Mouse (Mus musculus): ENCODE measurements around the gene Wipf1. TPM values are rescaled to one million over a fixed set of nuclear protein-coding genes. Genes with fewer than 3 reads are reported as not detected.

The Wipf1 gene
- total and polyA plus RNA-seq, 3 experiments: 0.98 to 50.6 (median 7.1) TPM

- H3K36me3 ChIP-seq (replicated peaks): no peaks in the 10 kb centered on the region
- no peak for ATAC-seq (ENCODE audit: extremely low read depth, insufficient number of reproducible peaks, low FRiP score, poor library complexity, severe bottlenecking)
- H3K4me1 ChIP-seq (ENCODE audit: insufficient read depth, low read depth, low read length): no peaks in the 10 kb centered on the region
- TF ChIP-seq GATA2 (IDR thresholded peaks at IDR 0.05; ENCODE audit: borderline replicate concordance, low read depth, low read length) (no peak), GATA1 (IDR thresholded peaks at IDR 0.05; ENCODE audit: borderline replicate concordance, low read length) (no peak), CTCF (IDR thresholded peaks at IDR 0.05; ENCODE audit: low read depth, low read length) (no peak)
- peaks cover 17% of the 10 kb centered on the region for H3K27me3 ChIP-seq (ENCODE audit: insufficient read depth, low read length)
- no peaks in the 10 kb centered on the region for H3K9me3 ChIP-seq (replicated peaks)
- DNase-seq (ENCODE audit: low spot score): no peak
- H3K4me3 ChIP-seq (ENCODE audit: low read depth, low read length): no peak overlapping the region
These were observed 59.3 kb downstream of the Wipf1 start for GRCm38 (mm10) chr2:73470146-73470630.

- Histone ChIP-seq H3K4me1 (ENCODE audit: insufficient read depth, low read depth, low read length) (no peaks in the 10 kb centered on the region), H3K9me3 (replicated peaks) (no peaks in the 10 kb centered on the region), H3K27me3 (ENCODE audit: insufficient read depth, low read length) (peaks cover 15% of the 10 kb centered on the region), H3K36me3 (replicated peaks) (no peaks in the 10 kb centered on the region), H3K4me3 (ENCODE audit: low read depth, low read length) (no peak overlapping the region)
- TF ChIP-seq CTCF (IDR thresholded peaks at IDR 0.05; ENCODE audit: low read depth, low read length): no peak
- no peak for TF ChIP-seq POLR2AphosphoS5 (IDR thresholded peaks at IDR 0.05; ENCODE audit: insufficient replicate concordance, low read depth, low read length)
- DNase-seq (ENCODE audit: low spot score) (no peak), ATAC-seq (ENCODE audit: extremely low read depth, insufficient number of reproducible peaks, low FRiP score, poor library complexity, severe bottlenecking) (no peak)
These were observed 60.0 kb downstream of the Wipf1 start for GRCm38 (mm10) chr2:73469552-73469951.

GRCm38 (mm10) chr2:73468993-73469392 is 60.5 kb downstream of the Wipf1 start:
- ATAC-seq (ENCODE audit: extremely low read depth, insufficient number of reproducible peaks, low FRiP score, poor library complexity, severe bottlenecking): no peak
- H3K4me1 ChIP-seq (ENCODE audit: insufficient read depth, low read depth, low read length): no peaks in the 10 kb centered on the region
- DNase-seq (ENCODE audit: low spot score): no peak
- H3K4me3 ChIP-seq (ENCODE audit: low read depth, low read length): no peak overlapping the region
- peaks cover 15% of the 10 kb centered on the region for H3K27me3 ChIP-seq (ENCODE audit: insufficient read depth, low read length)
- TF ChIP-seq CTCF (IDR thresholded peaks at IDR 0.05; ENCODE audit: low read depth, low read length): no peak
- TF ChIP-seq GATA1 (IDR thresholded peaks at IDR 0.05; ENCODE audit: borderline replicate concordance, low read length): no peak
- no peak for TF ChIP-seq TAL1 (conservative IDR thresholded peaks at IDR 0.05; ENCODE audit: low read depth, low read length)
- TF ChIP-seq POLR2AphosphoS5 (IDR thresholded peaks at IDR 0.05; ENCODE audit: insufficient replicate concordance, low read depth, low read length): no peak
- no peak for TF ChIP-seq GATA2 (IDR thresholded peaks at IDR 0.05; ENCODE audit: borderline replicate concordance, low read depth, low read length)
- H3K36me3 ChIP-seq (replicated peaks): no peaks in the 10 kb centered on the region
- H3K9me3 ChIP-seq (replicated peaks): no peaks in the 10 kb centered on the region

GRCm38 (mm10) chr2:73467071-73467851 is 62.3 kb downstream of the Wipf1 start:
- no peak for TF ChIP-seq TAL1 (conservative IDR thresholded peaks at IDR 0.05; ENCODE audit: low read depth, low read length)
- no peak for TF ChIP-seq GATA2 (IDR thresholded peaks at IDR 0.05; ENCODE audit: borderline replicate concordance, low read depth, low read length)
- no peak for TF ChIP-seq GATA1 (IDR thresholded peaks at IDR 0.05; ENCODE audit: borderline replicate concordance, low read length)
- Histone ChIP-seq H3K9me3 (replicated peaks) (no peaks in the 10 kb centered on the region), H3K4me3 (ENCODE audit: low read depth, low read length) (no peak overlapping the region), H3K4me1 (ENCODE audit: insufficient read depth, low read depth, low read length) (0 out of 2 replicates have a peak, but pooled peaks cover under 1% of the 10 kb centered on the region), H3K36me3 (replicated peaks) (no peaks in the 10 kb centered on the region), H3K27me3 (ENCODE audit: insufficient read depth, low read length) (peaks cover 17% of the 10 kb centered on the region)
- no peak for ATAC-seq (ENCODE audit: extremely low read depth, insufficient number of reproducible peaks, low FRiP score, poor library complexity, severe bottlenecking)
- no peak for DNase-seq (ENCODE audit: low spot score)

GRCm38 (mm10) chr2:73466481-73466880 is 63.1 kb downstream of the Wipf1 start:
- ATAC-seq (ENCODE audit: extremely low read depth, insufficient number of reproducible peaks, low FRiP score, poor library complexity, severe bottlenecking) (no peak), DNase-seq (ENCODE audit: low spot score) (no peak)
- Histone ChIP-seq H3K9me3 (replicated peaks) (no peaks in the 10 kb centered on the region), H3K27me3 (ENCODE audit: insufficient read depth, low read length) (peaks cover 15% of the 10 kb centered on the region), H3K36me3 (replicated peaks) (no peaks in the 10 kb centered on the region), H3K4me1 (ENCODE audit: insufficient read depth, low read depth, low read length) (0 out of 2 replicates have a peak, but pooled peaks cover 3% of the 10 kb centered on the region), H3K4me3 (ENCODE audit: low read depth, low read length) (no peak overlapping the region)
- TF ChIP-seq GATA2 (IDR thresholded peaks at IDR 0.05; ENCODE audit: borderline replicate concordance, low read depth, low read length): no peak
- no peak for TF ChIP-seq GATA1 (IDR thresholded peaks at IDR 0.05; ENCODE audit: borderline replicate concordance, low read length)
- TF ChIP-seq POLR2AphosphoS5 (IDR thresholded peaks at IDR 0.05; ENCODE audit: insufficient replicate concordance, low read depth, low read length): no peak
- TF ChIP-seq CTCF (IDR thresholded peaks at IDR 0.05; ENCODE audit: low read depth, low read length): no peak
- TF ChIP-seq TAL1 (conservative IDR thresholded peaks at IDR 0.05; ENCODE audit: low read depth, low read length): no peak

- Histone ChIP-seq H3K4me1 (ENCODE audit: insufficient read depth, low read depth, low read length) (0 out of 2 replicates have a peak, but pooled peaks cover 3% of the 10 kb centered on the region), H3K4me3 (ENCODE audit: low read depth, low read length) (no peak overlapping the region), H3K36me3 (replicated peaks) (no peaks in the 10 kb centered on the region), H3K27me3 (ENCODE audit: insufficient read depth, low read length) (peaks cover 13% of the 10 kb centered on the region), H3K9me3 (replicated peaks) (no peaks in the 10 kb centered on the region)
- TF ChIP-seq GATA2 (IDR thresholded peaks at IDR 0.05; ENCODE audit: borderline replicate concordance, low read depth, low read length) (no peak), CTCF (IDR thresholded peaks at IDR 0.05; ENCODE audit: low read depth, low read length) (no peak), TAL1 (conservative IDR thresholded peaks at IDR 0.05; ENCODE audit: low read depth, low read length) (no peak), GATA1 (IDR thresholded peaks at IDR 0.05; ENCODE audit: borderline replicate concordance, low read length) (no peak), POLR2AphosphoS5 (IDR thresholded peaks at IDR 0.05; ENCODE audit: insufficient replicate concordance, low read depth, low read length) (no peak)
- DNase-seq (ENCODE audit: low spot score) (no peak), ATAC-seq (ENCODE audit: extremely low read depth, insufficient number of reproducible peaks, low FRiP score, poor library complexity, severe bottlenecking) (no peak)
These were observed 65.9 kb downstream of the Wipf1 start for GRCm38 (mm10) chr2:73463431-73464194.

Data from G1E (cell line).